Mouse (Mus musculus) embryonic facial prominence, embryonic 11.5 days (tissue): ENCODE data around the gene Pcnp. TPM values are rescaled to one million over a fixed set of nuclear protein-coding genes. Genes with fewer than 3 reads are reported as not detected.

Experiments used
- ATAC-seq: fragments of 200-750 bp; cut with Nextera tagmentation; replicated peaks from 2 replicates; pipeline ENCODE4 v1.8.0; 2017; ENCODE audit warnings: low read depth; ENCODE audit not compliant: insufficient number of reproducible peaks, low FRiP score, low TSS enrichment
- DNase-seq: peaks from one replicate; pipeline ENCODE4 v3.0.0-alpha.2; 2015; ENCODE audit warnings: low spot score
- H3K27ac ChIP-seq: fragments of 300-500 bp; sonication (generic); replicated peaks from 2 replicates; pipeline ENCODE4 v1.5.1; 2014; ENCODE audit warnings: mild to moderate bottlenecking, low read depth, low read length, control low read depth
- H3K27me3 ChIP-seq: fragments of 300-500 bp; sonication (generic); 2 replicates; pipeline ENCODE4 v1.6.1; 2014; ENCODE audit warnings: mild to moderate bottlenecking, low read length, moderate library complexity, mixed read lengths; ENCODE audit not compliant: control insufficient read depth, insufficient read depth
- H3K36me3 ChIP-seq: fragments of 300-500 bp; sonication (generic); replicated peaks from 2 replicates; pipeline ENCODE4 v1.6.1; 2014; ENCODE audit warnings: low read depth, mild to moderate bottlenecking, low read length, moderate library complexity, mixed read lengths; ENCODE audit not compliant: control insufficient read depth, insufficient read depth
- H3K4me1 ChIP-seq: fragments of 300-500 bp; sonication (generic); 2 replicates; pipeline ENCODE4 v1.6.1; 2014; ENCODE audit warnings: low read length, mixed read lengths; ENCODE audit not compliant: control insufficient read depth, insufficient read depth
- H3K4me2 ChIP-seq: fragments of 300-500 bp; sonication (generic); 2 replicates; pipeline ENCODE4 v1.6.1; 2014; ENCODE audit warnings: low read depth, mild to moderate bottlenecking, control low read depth, low read length, moderate library complexity
- H3K4me3 ChIP-seq: fragments of 300-500 bp; sonication (generic); 2 replicates; pipeline ENCODE4 v1.5.1; 2014; ENCODE audit warnings: low read depth, low read length, control low read depth
- H3K9ac ChIP-seq: fragments of 300-500 bp; sonication (generic); replicated peaks from 2 replicates; pipeline ENCODE4 v1.6.1; 2014; ENCODE audit warnings: mild to moderate bottlenecking, control low read depth, low read length
- H3K9me3 ChIP-seq: fragments of 300-500 bp; sonication (generic); replicated peaks from 2 replicates; pipeline ENCODE4 v1.6.1; 2016; ENCODE audit warnings: mild to moderate bottlenecking, low read length, inconsistent platforms, mixed read lengths; ENCODE audit not compliant: control insufficient read depth
- WGBS: fragments of 180-500 bp; shearing (Covaris S2); extraction: QIAGEN DNeasy Blood & Tissue Kit; methylation state at CpG from one replicate; pipeline ENCODE4 v1.1.7; 2014; 5-methylcytosine and 5-hydroxymethylcytosine counted together
- polyA plus RNA-seq: library from polyadenylated mRNA; unstranded; fragments of >200 nt; fragmentation: Nextera tagmentation; extraction: Ambion mirVana; gene quantifications from 2 replicates; pipeline ENCODE4 v1.2.1, GENCODE M21; 2014

Pcnp gene
- polyA plus RNA-seq, 1 experiment from 2014 or later: 365 TPM

DNA sequence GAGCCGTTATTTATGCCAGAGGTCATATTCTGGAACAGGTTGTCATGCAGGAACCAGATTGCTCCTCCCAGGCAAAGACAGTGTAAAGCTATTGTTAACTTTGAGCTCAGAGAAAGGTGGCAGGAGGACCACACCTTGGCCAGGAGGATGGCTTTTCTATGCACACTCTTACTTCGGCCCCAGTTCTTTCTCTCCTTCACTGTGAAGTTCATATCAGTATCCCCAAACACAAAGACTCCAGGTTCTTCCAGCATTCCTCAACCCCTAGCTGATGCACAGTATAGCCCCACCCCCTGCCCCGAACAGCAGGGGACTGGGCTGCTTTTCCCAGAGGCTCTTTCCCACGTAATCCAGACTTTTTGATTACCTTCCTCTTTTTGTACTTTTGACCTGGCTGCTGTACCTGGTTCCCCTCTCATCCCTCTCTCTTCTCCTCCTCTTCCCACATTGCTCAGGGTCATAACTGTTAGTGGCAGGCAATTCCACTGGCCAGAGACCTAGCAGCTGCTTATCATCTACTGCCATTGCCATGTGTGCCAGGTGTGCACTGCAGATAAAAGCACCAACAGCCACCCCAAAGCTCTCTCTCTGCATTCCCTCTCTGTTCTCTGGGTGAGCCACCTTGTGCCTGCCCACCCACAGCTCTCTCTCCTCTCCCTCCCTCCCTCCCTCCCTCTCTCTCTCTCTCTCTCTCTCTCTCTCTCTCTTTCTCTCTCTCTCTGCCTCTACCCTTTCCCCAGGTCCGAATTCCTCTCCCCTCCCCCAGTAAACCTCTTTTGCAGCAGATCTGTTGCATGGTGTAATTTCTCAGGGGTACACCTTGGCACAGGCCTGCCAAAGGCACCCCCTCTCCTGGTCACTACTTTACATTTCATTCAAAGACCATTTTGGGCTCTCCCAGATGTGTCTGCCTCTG is 42.0 kb upstream of the Pcnp start:
- DNase-seq: no peak
- 52% methylated on average over 5 of the region's 5 CpGs for WGBS
- Histone ChIP-seq H3K4me2 (no peak overlapping the region), H3K27me3 (no peaks in the 10 kb centered on the region), H3K4me3 (no peak overlapping the region), H3K4me1 (no peaks in the 10 kb centered on the region), H3K27ac (no peak overlapping the region), H3K9me3 (no peaks in the 10 kb centered on the region), H3K9ac (no peak overlapping the region), H3K36me3 (no peaks in the 10 kb centered on the region)
- no peak for ATAC-seq

DNA sequence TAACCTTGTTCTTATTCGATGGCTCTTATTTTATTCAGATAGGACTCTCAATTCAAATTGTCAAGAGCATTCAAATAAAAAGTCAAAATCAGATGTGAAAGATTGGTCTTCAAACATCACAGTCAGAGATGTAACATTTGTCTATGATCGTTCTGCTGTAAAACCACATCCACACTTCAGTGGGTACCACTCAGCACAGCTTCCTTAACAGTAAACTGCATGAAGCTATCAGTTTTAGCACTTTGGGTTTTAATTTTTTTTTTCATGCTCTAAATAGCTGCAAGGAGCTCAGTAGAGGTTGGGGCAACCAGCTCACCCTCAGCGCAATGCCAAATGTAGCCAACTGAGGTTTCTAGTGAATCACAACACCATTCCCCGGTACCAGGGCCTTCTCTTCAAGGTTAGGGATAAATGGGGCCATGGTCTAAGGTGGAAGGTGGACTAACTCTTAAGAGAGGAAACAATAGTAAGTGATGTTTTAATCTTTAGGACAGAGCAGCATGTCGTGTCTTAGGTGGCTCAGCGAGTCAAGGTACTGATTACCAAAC is 39.1 kb upstream of the Pcnp start:
- no peak overlapping the region for H3K4me2 ChIP-seq
- no peak overlapping the region for H3K9ac ChIP-seq
- no peaks in the 10 kb centered on the region for H3K27me3 ChIP-seq
- no peak for DNase-seq
- 90% methylated on average over 6 of the region's 6 CpGs for WGBS
- H3K36me3 ChIP-seq: no peaks in the 10 kb centered on the region
- no peak overlapping the region for H3K27ac ChIP-seq
- H3K9me3 ChIP-seq: no peaks in the 10 kb centered on the region
- H3K4me1 ChIP-seq: no peaks in the 10 kb centered on the region
- no peak overlapping the region for H3K4me3 ChIP-seq
- no peak for ATAC-seq

GRCm38 (mm10) chr16:56066113-56066512 is 36.6 kb upstream of the Pcnp start:
- Histone ChIP-seq H3K9me3 (no peaks in the 10 kb centered on the region), H3K4me1 (no peaks in the 10 kb centered on the region), H3K36me3 (no peaks in the 10 kb centered on the region), H3K4me2 (no peak overlapping the region), H3K27me3 (no peaks in the 10 kb centered on the region), H3K27ac (no peak overlapping the region), H3K4me3 (no peak overlapping the region), H3K9ac (no peak overlapping the region)
- 46% methylated on average over 8 of the region's 8 CpGs for WGBS
- no peak for DNase-seq
- no peak for ATAC-seq

DNA sequence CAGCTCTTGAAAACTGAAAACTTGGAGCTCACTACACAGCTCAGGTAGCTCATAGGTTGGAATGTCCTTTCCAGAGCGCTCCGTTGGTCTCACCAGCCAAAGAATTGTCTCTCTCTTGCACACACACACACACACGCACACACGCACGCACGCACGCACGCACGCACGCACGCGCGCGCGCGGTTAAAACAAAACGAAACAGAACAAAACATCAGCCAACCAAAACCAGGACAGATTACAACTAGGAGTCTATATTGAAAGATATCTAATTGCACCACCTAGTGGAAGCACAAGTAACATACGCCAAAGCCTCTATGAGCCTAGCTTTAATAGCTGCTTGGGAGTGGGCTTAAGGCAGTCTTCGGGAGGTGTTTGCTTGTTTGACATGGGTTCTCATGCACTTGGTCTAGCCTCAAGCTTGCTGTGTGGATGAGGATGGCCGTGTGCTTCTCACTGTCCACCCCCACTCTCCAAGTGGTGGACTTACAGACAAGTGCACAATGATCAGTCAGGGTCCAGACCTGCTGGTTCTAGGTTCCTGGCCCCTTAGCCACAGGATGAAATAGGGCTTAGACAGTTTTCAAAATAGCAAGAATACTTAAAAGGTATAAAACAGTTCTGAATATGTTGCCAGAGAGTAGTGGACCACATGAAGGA is 34.9 kb upstream of the Pcnp start:
- peak overlapping the region; percentile 29 for H3K4me3 ChIP-seq
- H3K4me1 ChIP-seq: no peaks in the 10 kb centered on the region
- peak overlapping the region; percentile 46 for H3K4me2 ChIP-seq
- no peak overlapping the region for H3K27ac ChIP-seq
- no peaks in the 10 kb centered on the region for H3K9me3 ChIP-seq
- DNase-seq: peak; percentile 88
- H3K9ac ChIP-seq: peak overlapping the region; percentile 55; the same call in 1 of the 2 replicates
- H3K27me3 ChIP-seq: no peaks in the 10 kb centered on the region
- 6% methylated on average over 20 of the region's 20 CpGs for WGBS
- no peaks in the 10 kb centered on the region for H3K36me3 ChIP-seq
- peak; percentile 82 for ATAC-seq

- ATAC-seq: no peak
- H3K4me3 ChIP-seq: no peak overlapping the region
- H3K27me3 ChIP-seq: no peaks in the 10 kb centered on the region
- no peak overlapping the region for H3K4me2 ChIP-seq
- no peaks in the 10 kb centered on the region for H3K4me1 ChIP-seq
- no peak overlapping the region for H3K9ac ChIP-seq
- H3K9me3 ChIP-seq: no peaks in the 10 kb centered on the region
- H3K36me3 ChIP-seq: no peaks in the 10 kb centered on the region
- DNase-seq: no peak
- WGBS: 59% methylated on average over 11 of the region's 11 CpGs
- H3K27ac ChIP-seq: no peak overlapping the region
Observed at GRCm38 (mm10) chr16:56062981-56063380, 33.4 kb upstream of the Pcnp start.

- H3K36me3 ChIP-seq: no peaks in the 10 kb centered on the region
- 75% methylated on average over 7 of the region's 7 CpGs for WGBS
- no peaks in the 10 kb centered on the region for H3K9me3 ChIP-seq
- DNase-seq: no peak
- H3K4me3 ChIP-seq: no peak overlapping the region
- ATAC-seq: no peak
- H3K4me1 ChIP-seq: no peaks in the 10 kb centered on the region
- H3K27ac ChIP-seq: no peak overlapping the region
- no peak overlapping the region for H3K9ac ChIP-seq
- no peaks in the 10 kb centered on the region for H3K27me3 ChIP-seq
- H3K4me2 ChIP-seq: no peak overlapping the region
Observed at GRCm38 (mm10) chr16:56061995-56062594, 32.6 kb upstream of the Pcnp start.

DNA sequence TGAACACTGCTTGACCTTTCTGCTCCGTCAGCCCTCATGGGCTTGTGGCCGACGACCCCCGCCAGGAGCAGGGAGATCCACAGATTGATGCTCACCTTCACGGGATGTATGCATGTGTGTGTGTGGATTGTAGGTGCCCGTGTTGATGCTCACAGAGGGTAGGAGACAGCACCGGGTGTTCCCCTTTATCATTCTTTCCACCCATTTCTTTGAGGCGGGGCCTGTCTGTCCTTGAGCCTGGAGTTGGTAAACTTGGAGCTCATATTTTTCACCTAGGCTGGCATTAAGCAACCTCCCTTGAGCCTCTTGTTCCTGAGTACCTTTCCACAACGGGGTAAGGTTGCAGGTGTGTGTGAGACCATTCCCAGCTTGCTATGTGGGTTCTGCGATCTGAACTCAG is 28.6 kb upstream of the Pcnp start:
- WGBS: 78% methylated on average over 10 of the region's 10 CpGs
- no peak for ATAC-seq

More for the DNA sequence above, 28.6 kb upstream of the Pcnp start:
- H3K27ac ChIP-seq: no peak overlapping the region
- H3K4me2 ChIP-seq: no peak overlapping the region
- no peaks in the 10 kb centered on the region for H3K4me1 ChIP-seq
- no peaks in the 10 kb centered on the region for H3K27me3 ChIP-seq
- H3K4me3 ChIP-seq: no peak overlapping the region
- DNase-seq: no peak
- no peaks in the 10 kb centered on the region for H3K9me3 ChIP-seq
- H3K9ac ChIP-seq: no peak overlapping the region
- H3K36me3 ChIP-seq: no peaks in the 10 kb centered on the region
